Mouse (Mus musculus) forebrain, embryonic 16.5 days (tissue): Measurements from ENCODE around the gene Vegfc. TPM values are rescaled to one million over a fixed set of nuclear protein-coding genes. Genes with fewer than 3 reads are reported as not detected.

Experiments
- ATAC-seq: fragments of 200-750 bp; cut with Nextera tagmentation; 2 replicates; pipeline ENCODE4 v1.8.0; 2017; ENCODE audit warnings: mild to moderate bottlenecking, moderate library complexity
- H3K27ac ChIP-seq: fragments of 300-500 bp; sonication (generic); 2 replicates; pipeline ENCODE4 v1.5.1; 2014; ENCODE audit warnings: low read length, control low read depth
- H3K27me3 ChIP-seq: fragments of 300-500 bp; sonication (generic); replicated peaks from 2 replicates; pipeline ENCODE4 v1.6.1; 2014; ENCODE audit warnings: low read length; ENCODE audit not compliant: control insufficient read depth, insufficient read depth
- H3K36me3 ChIP-seq: fragments of 300-500 bp; sonication (generic); 2 replicates; pipeline ENCODE4 v1.6.1; 2014; ENCODE audit not compliant: control insufficient read depth, insufficient read depth
- H3K4me1 ChIP-seq: fragments of 300-500 bp; sonication (generic); replicated peaks from 2 replicates; pipeline ENCODE4 v1.6.1; 2014; ENCODE audit warnings: low read length; ENCODE audit not compliant: control insufficient read depth, insufficient read depth
- H3K4me2 ChIP-seq: fragments of 300-500 bp; sonication (generic); 2 replicates; pipeline ENCODE4 v1.6.1; 2014; ENCODE audit warnings: mild to moderate bottlenecking, low read length, control low read depth
- H3K4me3 ChIP-seq: fragments of 300-500 bp; sonication (generic); replicated peaks from 2 replicates; pipeline ENCODE4 v1.5.1; 2014; ENCODE audit warnings: mild to moderate bottlenecking, low read length, control low read depth
- H3K9ac ChIP-seq: fragments of 300-500 bp; sonication (generic); replicated peaks from 2 replicates; pipeline ENCODE4 v1.6.1; 2014; ENCODE audit warnings: low read depth, low read length, control low read depth
- H3K9me3 ChIP-seq: fragments of 300-500 bp; sonication (generic); 2 replicates; pipeline ENCODE4 v1.6.1; 2016; ENCODE audit warnings: low read length; ENCODE audit not compliant: control insufficient read depth
- WGBS: fragments of 180-500 bp; shearing (Covaris S2); extraction: QIAGEN DNeasy Blood & Tissue Kit; methylation state at CpG from one replicate; pipeline ENCODE4 v1.1.7; 2014; 5-methylcytosine and 5-hydroxymethylcytosine counted together
- polyA plus RNA-seq: library from polyadenylated mRNA; unstranded; fragments of >200 nt; fragmentation: Nextera tagmentation; extraction: Ambion mirVana; gene quantifications from 2 replicates; pipeline ENCODE4 v1.2.1, GENCODE M21; 2015

Vegfc gene
- polyA plus RNA-seq, 1 experiment from 2014 or later, result 2.7 TPM

- no peaks in the 10 kb centered on the region for H3K27me3 ChIP-seq
- no peak overlapping the region; the same call in none of the 2 replicates for H3K4me3 ChIP-seq
- peaks cover 8% of the 10 kb centered on the region for H3K4me1 ChIP-seq
- no peak for ATAC-seq
- WGBS, result 35% methylated on average over 11 of the region's 11 CpGs
- no peak overlapping the region for H3K27ac ChIP-seq
- peak overlapping the region; percentile 33 for H3K4me2 ChIP-seq
- H3K9me3 ChIP-seq, result no peaks in the 10 kb centered on the region
- no peak overlapping the region for H3K9ac ChIP-seq
- H3K36me3 ChIP-seq, result no peaks in the 10 kb centered on the region
These were observed 1.6 kb downstream of the Vegfc start for GRCm38 (mm10) chr8:54079001-54079400.

- no peak overlapping the region for H3K9ac ChIP-seq
- H3K4me1 ChIP-seq, result peaks cover 8% of the 10 kb centered on the region
- H3K9me3 ChIP-seq, result no peaks in the 10 kb centered on the region
- H3K27me3 ChIP-seq, result no peaks in the 10 kb centered on the region
- ATAC-seq, result no peak
- H3K4me2 ChIP-seq, result no peak overlapping the region
- H3K4me3 ChIP-seq, result no peak overlapping the region
- H3K27ac ChIP-seq, result no peak overlapping the region
- H3K36me3 ChIP-seq, result no peaks in the 10 kb centered on the region
These were observed 2.2 kb downstream of the Vegfc start for GRCm38 (mm10) chr8:54079601-54080000.

- no peak overlapping the region for H3K27ac ChIP-seq
- H3K4me3 ChIP-seq, result no peak overlapping the region
- no peaks in the 10 kb centered on the region for H3K27me3 ChIP-seq
- H3K36me3 ChIP-seq, result no peaks in the 10 kb centered on the region
- ATAC-seq, result no peak
- H3K4me2 ChIP-seq, result no peak overlapping the region
- no peaks in the 10 kb centered on the region for H3K4me1 ChIP-seq
- H3K9ac ChIP-seq, result no peak overlapping the region
- H3K9me3 ChIP-seq, result no peaks in the 10 kb centered on the region
- WGBS, result 89% methylated on average over 6 of the region's 6 CpGs
These were observed 8.5 kb downstream of the Vegfc start for GRCm38 (mm10) chr8:54085896-54086295.

GRCm38 (mm10) chr8:54087114-54087513 is 9.7 kb downstream of the Vegfc start:
- Histone ChIP-seq H3K27me3 (no peaks in the 10 kb centered on the region), H3K27ac (no peak overlapping the region), H3K4me2 (no peak overlapping the region), H3K36me3 (no peaks in the 10 kb centered on the region), H3K4me1 (no peaks in the 10 kb centered on the region), H3K4me3 (no peak overlapping the region), H3K9me3 (no peaks in the 10 kb centered on the region), H3K9ac (no peak overlapping the region)
- 90% methylated on average over 2 of the region's 2 CpGs for WGBS
- ATAC-seq, result no peak

- Histone ChIP-seq H3K9ac (no peak overlapping the region), H3K9me3 (no peaks in the 10 kb centered on the region), H3K27ac (no peak overlapping the region), H3K27me3 (no peaks in the 10 kb centered on the region), H3K4me1 (no peaks in the 10 kb centered on the region), H3K4me2 (no peak overlapping the region), H3K4me3 (no peak overlapping the region), H3K36me3 (no peaks in the 10 kb centered on the region)
- 76% methylated on average over 4 of the region's 4 CpGs for WGBS
- no peak for ATAC-seq
These were observed 11.8 kb downstream of the Vegfc start for GRCm38 (mm10) chr8:54089204-54089603.

- no peak for ATAC-seq
- Histone ChIP-seq H3K9me3 (no peaks in the 10 kb centered on the region), H3K27me3 (no peaks in the 10 kb centered on the region), H3K36me3 (no peaks in the 10 kb centered on the region), H3K4me3 (no peak overlapping the region), H3K9ac (no peak overlapping the region), H3K27ac (no peak overlapping the region), H3K4me1 (no peaks in the 10 kb centered on the region), H3K4me2 (no peak overlapping the region)
- 91% methylated on average over 2 of the region's 2 CpGs for WGBS
These were observed 12.5 kb downstream of the Vegfc start for GRCm38 (mm10) chr8:54089901-54090300.

GRCm38 (mm10) chr8:54100058-54100457 is 22.7 kb downstream of the Vegfc start:
- Histone ChIP-seq H3K36me3 (no peaks in the 10 kb centered on the region), H3K4me2 (no peak overlapping the region), H3K4me3 (no peak overlapping the region), H3K27me3 (no peaks in the 10 kb centered on the region), H3K9ac (no peak overlapping the region), H3K4me1 (no peaks in the 10 kb centered on the region), H3K27ac (no peak overlapping the region), H3K9me3 (no peaks in the 10 kb centered on the region)
- WGBS, result 44% methylated on average over 6 of the region's 6 CpGs
- ATAC-seq, result no peak

GRCm38 (mm10) chr8:54114581-54114980 is 37.2 kb downstream of the Vegfc start:
- H3K36me3 ChIP-seq, result no peaks in the 10 kb centered on the region
- no peaks in the 10 kb centered on the region for H3K4me1 ChIP-seq
- WGBS, result 67% methylated on average over 3 of the region's 3 CpGs

GRCm38 (mm10) chr8:54120115-54120514 is 42.7 kb downstream of the Vegfc start:
- H3K9ac ChIP-seq, result no peak overlapping the region
- H3K4me2 ChIP-seq, result no peak overlapping the region
- WGBS, result 86% methylated on average over 7 of the region's 7 CpGs
- H3K36me3 ChIP-seq, result no peaks in the 10 kb centered on the region
- H3K9me3 ChIP-seq, result no peaks in the 10 kb centered on the region
- ATAC-seq, result 0 out of 2 replicates have a peak, but pooled peaks have one; percentile 12
- no peaks in the 10 kb centered on the region for H3K27me3 ChIP-seq
- H3K4me3 ChIP-seq, result no peak overlapping the region
- no peak overlapping the region for H3K27ac ChIP-seq
- H3K4me1 ChIP-seq, result no peaks in the 10 kb centered on the region

More at GRCm38 (mm10) chr8:54114581-54114980, 37.2 kb downstream of the Vegfc start:
- Histone ChIP-seq H3K4me3 (no peak overlapping the region), H3K4me2 (no peak overlapping the region), H3K27me3 (no peaks in the 10 kb centered on the region), H3K27ac (no peak overlapping the region), H3K9ac (no peak overlapping the region), H3K9me3 (no peaks in the 10 kb centered on the region)
- ATAC-seq, result no peak

GRCm38 (mm10) chr8:54121942-54122341 is 44.5 kb downstream of the Vegfc start:
- H3K27me3 ChIP-seq, result no peaks in the 10 kb centered on the region
- H3K9me3 ChIP-seq, result no peaks in the 10 kb centered on the region
- no peak overlapping the region for H3K4me2 ChIP-seq
- no peaks in the 10 kb centered on the region for H3K4me1 ChIP-seq
- H3K4me3 ChIP-seq, result no peak overlapping the region
- no peak for ATAC-seq
- H3K36me3 ChIP-seq, result no peaks in the 10 kb centered on the region
- WGBS, result 83% methylated on average over 3 of the region's 3 CpGs
- no peak overlapping the region for H3K9ac ChIP-seq
- H3K27ac ChIP-seq, result no peak overlapping the region
